Mouse (Mus musculus) lung, adult 2 months (tissue): ENCODE data around the gene Unc5cl. TPM values are rescaled to one million over a fixed set of nuclear protein-coding genes. Genes with fewer than 3 reads are reported as not detected.

ENCODE experiments used
- DNase-seq: peaks from one replicate; pipeline ENCODE4 v3.0.0; 2022
- H3K4me1 ChIP-seq: fragments of 200-500 bp; 2 replicates; pipeline ENCODE4 v1.6.1; 2011; ENCODE audit warnings: low read length; ENCODE audit not compliant: control insufficient read depth, insufficient read depth
- H3K4me3 ChIP-seq: fragments of 200-500 bp; replicated peaks from 2 replicates; pipeline ENCODE3; 2011; ENCODE audit warnings: low read depth, mild to moderate bottlenecking, control low read depth, low read length; ENCODE audit errors: extremely low read depth
- CTCF ChIP-seq: fragments of 200-500 bp; IDR thresholded peaks from 2 replicates; pipeline ENCODE4 v1.5.1; 2011; ENCODE audit warnings: mild to moderate bottlenecking, low read length, control low read depth; ENCODE audit not compliant: insufficient read depth
- POLR2A ChIP-seq: fragments of 200-500 bp; IDR thresholded peaks from 2 replicates; pipeline ENCODE4 v1.6.1; 2011; ENCODE audit warnings: low read depth, mild to moderate bottlenecking, control low read depth, low read length, borderline replicate concordance; ENCODE audit errors: extremely low read depth
- whole genome bisulfite sequencing: fragments of 180-500 bp; shearing (Covaris S2); methylation state at CpG from one replicate; pipeline ENCODE4 v1.1.7; 2018; 5-methylcytosine and 5-hydroxymethylcytosine counted together
- polyA plus RNA-seq: library from polyadenylated mRNA; depleted of rRNA; stranded (reverse); fragments of >200 nt; gene quantifications from 2 replicates; pipeline ENCODE4 v1.2.3, GENCODE M21; 2012; rRNA removed

The Unc5cl gene
- 0.85 and 1.1 TPM in 2 replicates for polyA plus RNA-seq

- TF ChIP-seq CTCF (no peak), POLR2A (no peak)
- DNase-seq, result peak; percentile 26
Observed at GRCm38 (mm10) chr17:48454688-48455087, at the start of gene Unc5cl. TSS of gene Unc5cl (plus strand) at chr17:48454901.

GRCm38 (mm10) chr17:48407154-48407553 is 47.5 kb upstream of the Unc5cl start:
- peaks cover 6% of the 10 kb centered on the region for H3K4me1 ChIP-seq
- TF ChIP-seq CTCF, result no peak
- TF ChIP-seq POLR2A, result no peak
- DNase-seq, result no peak
- no peak overlapping the region for H3K4me3 ChIP-seq
- 54% methylated on average over 4 of the region's 4 CpGs for WGBS

More at GRCm38 (mm10) chr17:48454688-48455087, at the start of gene Unc5cl:
- Histone ChIP-seq H3K4me3 (no peak within 1 kb of the TSS), H3K4me1 (no peaks in the 10 kb centered on the region)
- 53% methylated on average over 11 of the region's 11 CpGs for WGBS

GRCm38 (mm10) chr17:48407910-48408525 is 46.7 kb upstream of the Unc5cl start:
- 5% methylated on average over 8 of the region's 8 CpGs for WGBS

GRCm38 (mm10) chr17:48408526-48409291 is 46.0 kb upstream of the Unc5cl start:
- peak overlapping the region; percentile 83 for H3K4me3 ChIP-seq
- H3K4me1 ChIP-seq, result peaks cover 6% of the 10 kb centered on the region
- under 1% methylated on average over 47 of the region's 47 CpGs for WGBS
- TF ChIP-seq CTCF, result no peak
- peak; percentile 44; the same call in 1 of the 2 replicates for TF ChIP-seq POLR2A
- DNase-seq, result peak; percentile 74

More at GRCm38 (mm10) chr17:48407910-48408525, 46.7 kb upstream of the Unc5cl start:
- H3K4me1 ChIP-seq, result peaks cover 6% of the 10 kb centered on the region
- H3K4me3 ChIP-seq, result peak overlapping the region; percentile 50
- DNase-seq, result no peak
- TF ChIP-seq CTCF, result no peak
- no peak for TF ChIP-seq POLR2A

GRCm38 (mm10) chr17:48409380-48410298 is 45.1 kb upstream of the Unc5cl start, which contains the start of the genes Nfya and Oard1:
TSS of gene Nfya (minus strand) at chr17:48409906.
TSS of gene Oard1 (plus strand) at chr17:48410014.
- DNase-seq, result peak; percentile 99
- under 1% methylated on average over 84 of the region's 84 CpGs for WGBS
- peak within 1 kb of the TSS; percentile 87 for H3K4me3 ChIP-seq
- TF ChIP-seq CTCF, result no peak
- peak; percentile 62; the same call in 1 of the 2 replicates for TF ChIP-seq POLR2A
- H3K4me1 ChIP-seq, result peaks cover 3% of the 10 kb centered on the region

GRCm38 (mm10) chr17:48410299-48410785 is 44.4 kb upstream of the Unc5cl start:
- under 1% methylated on average over 13 of the region's 13 CpGs for WGBS
- Histone ChIP-seq H3K4me3 (peak overlapping the region; percentile 87), H3K4me1 (peaks cover 3% of the 10 kb centered on the region)
- DNase-seq, result no peak
- TF ChIP-seq CTCF (no peak), POLR2A (no peak)

GRCm38 (mm10) chr17:48411241-48411640 is 43.5 kb upstream of the Unc5cl start:
- TF ChIP-seq POLR2A (no peak), CTCF (no peak)
- no peak for DNase-seq
- Histone ChIP-seq H3K4me3 (no peak overlapping the region), H3K4me1 (peaks cover 3% of the 10 kb centered on the region)
- 29% methylated on average over 8 of the region's 8 CpGs for WGBS

- TF ChIP-seq POLR2A (no peak), CTCF (no peak)
- Histone ChIP-seq H3K4me1 (no peaks in the 10 kb centered on the region; the same call in 1 of the 2 replicates), H3K4me3 (no peak overlapping the region)
- DNase-seq, result no peak
- WGBS, result 50% methylated on average over 7 of the region's 7 CpGs
Observed at GRCm38 (mm10) chr17:48416011-48416410, 38.7 kb upstream of the Unc5cl start.
